Mouse (Mus musculus) heart, embryonic 16.5 days (tissue): ENCODE measurements around the gene Cuedc1. TPM values are rescaled to one million over a fixed set of nuclear protein-coding genes. Genes with fewer than 3 reads are reported as not detected.

ENCODE experiments used
- ATAC-seq: fragments of 200-750 bp; cut with Nextera tagmentation; replicated peaks from 2 replicates; pipeline ENCODE4 v1.8.0; 2017; ENCODE audit warnings: moderate number of reproducible peaks; ENCODE audit not compliant: insufficient read depth, low FRiP score; ENCODE audit errors: extremely low read depth
- H3K27ac ChIP-seq: fragments of 300-500 bp; sonication (generic); 2 replicates; pipeline ENCODE4 v1.5.1; 2014; ENCODE audit warnings: mild to moderate bottlenecking, low read length, control low read depth, moderate library complexity
- H3K27me3 ChIP-seq: fragments of 300-500 bp; sonication (generic); 2 replicates; pipeline ENCODE4 v1.6.1; 2014; ENCODE audit warnings: low read length, mixed read lengths; ENCODE audit not compliant: control insufficient read depth, insufficient read depth
- H3K36me3 ChIP-seq: fragments of 300-500 bp; sonication (generic); 2 replicates; pipeline ENCODE4 v1.6.1; 2014; ENCODE audit not compliant: control insufficient read depth, insufficient read depth
- H3K4me1 ChIP-seq: fragments of 300-500 bp; sonication (generic); 2 replicates; pipeline ENCODE4 v1.6.1; 2014; ENCODE audit warnings: low read length, mixed read lengths; ENCODE audit not compliant: control insufficient read depth, insufficient read depth
- H3K4me2 ChIP-seq: fragments of 300-500 bp; sonication (generic); 2 replicates; pipeline ENCODE4 v1.6.1; 2014; ENCODE audit warnings: low read depth, mild to moderate bottlenecking, control low read depth, low read length
- H3K4me3 ChIP-seq: fragments of 300-500 bp; sonication (generic); 2 replicates; pipeline ENCODE4 v1.5.1; 2014; ENCODE audit warnings: mild to moderate bottlenecking, control low read depth, low read length
- H3K9ac ChIP-seq: fragments of 300-500 bp; sonication (generic); 2 replicates; pipeline ENCODE4 v1.6.1; 2014; ENCODE audit warnings: low read length, control low read depth
- H3K9me3 ChIP-seq: fragments of 300-500 bp; sonication (generic); replicated peaks from 2 replicates; pipeline ENCODE4 v1.6.1; 2016; ENCODE audit warnings: low read length; ENCODE audit not compliant: control insufficient read depth
- WGBS: fragments of 180-500 bp; shearing (Covaris S2); extraction: QIAGEN DNeasy Blood & Tissue Kit; methylation state at CpG from one replicate; pipeline ENCODE4 v1.1.7; 2014; 5-methylcytosine and 5-hydroxymethylcytosine counted together
- polyA plus RNA-seq: library from polyadenylated mRNA; unstranded; fragments of >200 nt; fragmentation: Nextera tagmentation; extraction: Ambion mirVana; gene quantifications from 2 replicates; pipeline ENCODE4 v1.2.1, GENCODE M21; 2015

Cuedc1 gene
- polyA plus RNA-seq, 1 experiment from 2014 or later = 15.2 TPM

DNA sequence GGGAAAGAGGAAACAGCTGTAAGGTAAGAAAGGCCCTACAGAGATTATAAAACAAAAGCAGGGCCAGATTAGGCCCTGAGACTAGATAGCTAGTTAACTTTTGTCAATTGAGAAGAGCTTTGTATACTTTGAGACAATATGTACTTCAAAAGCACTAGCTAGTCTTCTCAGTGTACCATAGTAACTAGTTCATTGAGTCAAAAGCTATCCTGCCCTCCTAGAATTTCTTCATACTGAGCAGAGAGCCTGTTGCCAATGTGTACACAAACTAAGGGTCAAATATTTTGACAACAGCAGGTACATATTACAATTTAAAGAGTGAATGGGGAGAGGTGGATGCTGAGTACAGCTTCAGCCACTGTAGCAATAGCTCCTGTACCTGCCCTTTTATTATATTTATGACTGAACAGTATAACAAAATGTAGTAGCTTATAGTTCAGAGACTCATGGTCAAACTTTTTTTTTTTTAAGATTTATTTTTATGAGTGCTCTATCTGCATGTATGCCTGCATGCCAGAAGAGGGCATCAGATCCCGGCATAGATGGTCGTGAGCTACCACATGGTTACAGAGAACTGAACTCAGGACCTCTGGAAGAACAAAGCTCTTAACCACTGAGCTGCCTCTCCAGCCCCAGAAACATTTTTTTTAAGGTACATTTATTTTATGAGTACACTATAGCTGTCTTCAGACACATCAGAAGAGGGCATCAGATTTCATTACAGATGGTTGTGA, 35.8 kb upstream of the Cuedc1 start:
- H3K4me1 ChIP-seq = peaks cover under 1% of the 10 kb centered on the region; the same call in 1 of the 2 replicates
- no peak for ATAC-seq
- H3K9ac ChIP-seq = no peak overlapping the region
- no peaks in the 10 kb centered on the region for H3K9me3 ChIP-seq
- no peaks in the 10 kb centered on the region for H3K36me3 ChIP-seq
- H3K4me2 ChIP-seq = no peak overlapping the region
- no peak overlapping the region for H3K4me3 ChIP-seq
- H3K27me3 ChIP-seq = no peaks in the 10 kb centered on the region
- no peak overlapping the region for H3K27ac ChIP-seq
- WGBS = 77% methylated on average over 2 of the region's 2 CpGs

DNA sequence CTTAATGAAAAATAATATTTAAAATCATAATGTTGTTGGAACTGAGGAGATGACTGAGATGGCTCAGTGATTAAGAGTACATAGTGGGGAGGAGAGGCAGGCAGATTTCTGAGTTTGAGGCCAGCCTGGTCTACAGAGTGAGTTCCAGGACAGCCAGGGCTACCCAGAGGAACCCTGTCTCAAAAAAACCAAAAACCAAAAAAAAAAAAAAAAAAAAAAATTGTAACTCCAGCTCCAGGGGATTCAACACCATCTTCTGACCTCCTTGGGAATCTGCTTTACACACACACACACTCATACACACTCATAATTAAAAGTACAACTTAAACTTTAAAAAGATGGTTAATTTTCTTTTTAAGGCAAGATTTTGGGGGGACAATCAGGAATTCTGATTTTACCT, 32.1 kb upstream of the Cuedc1 start:
- no peak for ATAC-seq

DNA sequence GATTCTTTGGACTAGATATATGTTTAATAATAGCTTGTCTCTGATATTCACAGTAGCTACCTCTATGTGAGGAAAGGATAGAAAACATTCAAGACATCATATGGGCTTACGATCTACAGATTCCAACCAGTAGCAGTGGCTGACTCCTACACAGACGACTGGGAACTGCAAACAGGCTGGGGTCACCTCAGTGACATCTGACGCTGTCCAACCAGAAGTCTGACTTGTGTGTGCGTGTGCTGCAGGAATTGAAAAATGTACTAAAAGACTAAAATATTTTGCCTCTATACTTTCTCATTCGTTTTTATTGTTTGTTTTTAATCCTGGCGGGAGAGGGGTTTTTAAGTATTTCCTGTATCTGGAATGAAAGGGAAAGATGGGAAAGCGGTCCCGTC, 30.7 kb upstream of the Cuedc1 start:
- H3K4me2 ChIP-seq = peak overlapping the region; percentile 95
- H3K9ac ChIP-seq = peak overlapping the region; percentile 91
- H3K27me3 ChIP-seq = no peaks in the 10 kb centered on the region
- peak overlapping the region; percentile 99 for H3K27ac ChIP-seq
- no peak for ATAC-seq
- WGBS = 2% methylated on average over 8 of the region's 8 CpGs
- H3K4me1 ChIP-seq = peaks cover 25% of the 10 kb centered on the region
- H3K4me3 ChIP-seq = peak overlapping the region; percentile 93
- H3K9me3 ChIP-seq = no peaks in the 10 kb centered on the region
- H3K36me3 ChIP-seq = no peaks in the 10 kb centered on the region

More for the DNA sequence above, 32.1 kb upstream of the Cuedc1 start:
- Histone ChIP-seq H3K36me3 (no peaks in the 10 kb centered on the region), H3K27ac (no peak overlapping the region), H3K4me3 (no peak overlapping the region), H3K4me1 (peaks cover 12% of the 10 kb centered on the region), H3K9ac (no peak overlapping the region), H3K9me3 (no peaks in the 10 kb centered on the region), H3K27me3 (no peaks in the 10 kb centered on the region), H3K4me2 (no peak overlapping the region)

GRCm38 (mm10) chr11:88067586-88068410, 30.1 kb upstream of the Cuedc1 start, which contains the start of gene Vezf1:
Gene Vezf1 (plus strand): TSS chr11:88068279.
- H3K9me3 ChIP-seq = no peaks in the 10 kb centered on the region
- WGBS = under 1% methylated on average over 42 of the region's 81 CpGs
- H3K4me3 ChIP-seq = peak within 1 kb of the TSS; percentile 93
- H3K27me3 ChIP-seq = no peaks in the 10 kb centered on the region
- ATAC-seq = peak; percentile 87
- peaks cover 25% of the 10 kb centered on the region for H3K4me1 ChIP-seq
- no peaks in the 10 kb centered on the region for H3K36me3 ChIP-seq
- H3K4me2 ChIP-seq = peak within 1 kb of the TSS; percentile 95
- peak within 1 kb of the TSS; percentile 91 for H3K9ac ChIP-seq
- H3K27ac ChIP-seq = peak within 1 kb of the TSS; percentile 99

GRCm38 (mm10) chr11:88068411-88069245, 29.2 kb upstream of the Cuedc1 start:
- H3K36me3 ChIP-seq = no peaks in the 10 kb centered on the region
- under 1% methylated on average over 84 of the region's 92 CpGs for WGBS
- H3K27ac ChIP-seq = peak overlapping the region; percentile 99
- peaks cover 29% of the 10 kb centered on the region for H3K4me1 ChIP-seq
- H3K4me3 ChIP-seq = peak overlapping the region; percentile 93
- H3K4me2 ChIP-seq = peak overlapping the region; percentile 95
- no peaks in the 10 kb centered on the region for H3K9me3 ChIP-seq
- ATAC-seq = peak; percentile 71
- H3K9ac ChIP-seq = peak overlapping the region; percentile 91
- H3K27me3 ChIP-seq = no peaks in the 10 kb centered on the region

DNA sequence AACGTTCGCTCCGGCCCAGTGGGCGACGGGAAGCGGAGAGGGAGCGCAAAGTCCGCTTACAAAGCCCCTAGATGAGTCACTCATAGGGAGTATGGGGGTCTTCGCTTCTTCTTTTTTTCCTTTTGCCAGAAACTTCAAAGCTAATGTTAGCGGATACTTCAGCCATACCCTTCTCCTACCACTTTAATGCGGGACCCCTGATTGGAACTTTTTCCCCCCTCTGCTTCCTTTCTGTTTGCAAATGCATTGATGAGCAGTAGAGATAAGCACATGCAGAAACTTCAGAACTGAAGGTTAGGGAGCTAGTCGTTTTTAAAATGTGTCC, 28.6 kb upstream of the Cuedc1 start:
- Histone ChIP-seq H3K36me3 (no peaks in the 10 kb centered on the region), H3K4me2 (peak overlapping the region; percentile 95), H3K9ac (peak overlapping the region; percentile 91), H3K4me3 (peak overlapping the region; percentile 93), H3K27ac (peak overlapping the region; percentile 99), H3K27me3 (no peaks in the 10 kb centered on the region), H3K9me3 (no peaks in the 10 kb centered on the region), H3K4me1 (peaks cover 29% of the 10 kb centered on the region)
- 0% methylated on average over 12 of the region's 12 CpGs for WGBS
- ATAC-seq = no peak

GRCm38 (mm10) chr11:88070392-88070791, 27.5 kb upstream of the Cuedc1 start:
- Histone ChIP-seq H3K9ac (peak overlapping the region; percentile 43; the same call in 1 of the 2 replicates), H3K4me1 (peaks cover 29% of the 10 kb centered on the region), H3K27ac (no peak overlapping the region), H3K4me2 (peak overlapping the region; percentile 95), H3K36me3 (peaks cover 4% of the 10 kb centered on the region), H3K9me3 (no peaks in the 10 kb centered on the region), H3K27me3 (no peaks in the 10 kb centered on the region), H3K4me3 (peak overlapping the region; percentile 28)
- ATAC-seq = no peak
- WGBS = 28% methylated on average over 4 of the region's 4 CpGs

DNA sequence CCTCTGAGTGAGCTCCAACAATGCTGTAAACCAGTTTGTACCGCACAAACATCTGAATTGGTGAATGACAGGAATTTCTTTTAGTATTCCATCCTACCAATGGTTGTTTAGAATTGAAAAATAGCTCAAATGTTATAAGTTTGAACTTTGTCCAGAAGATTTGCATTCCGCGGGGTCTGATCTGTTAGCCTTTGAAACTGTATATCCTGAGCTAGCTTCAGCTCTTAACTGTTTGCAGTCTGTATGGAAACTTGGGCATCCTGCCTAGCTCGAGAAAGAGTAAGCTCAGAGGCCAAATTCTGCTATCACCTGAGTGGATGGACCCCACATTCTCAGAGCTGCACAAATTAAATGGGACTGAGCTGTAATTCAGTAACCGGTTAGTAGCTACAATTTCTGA, 26.7 kb upstream of the Cuedc1 start:
- no peaks in the 10 kb centered on the region for H3K27me3 ChIP-seq
- H3K4me3 ChIP-seq = no peak overlapping the region
- peaks cover 33% of the 10 kb centered on the region for H3K4me1 ChIP-seq
- H3K27ac ChIP-seq = no peak overlapping the region
- no peak overlapping the region for H3K9ac ChIP-seq
- no peak for ATAC-seq
- H3K4me2 ChIP-seq = peak overlapping the region; percentile 95
- H3K9me3 ChIP-seq = no peaks in the 10 kb centered on the region
- peaks cover 9% of the 10 kb centered on the region for H3K36me3 ChIP-seq
- 59% methylated on average over 5 of the region's 5 CpGs for WGBS
